Mouse (Mus musculus) midbrain, embryonic 13.5 days (tissue): Measurements from ENCODE around the gene Bckdk. TPM values are rescaled to one million over a fixed set of nuclear protein-coding genes. Genes with fewer than 3 reads are reported as not detected.
"Not testable (repeated sequence)": the region's sequence is repeated elsewhere in the genome, so short reads cannot be mapped to it uniquely, and the experiment has no call there.

Source experiments
- ATAC-seq: fragments of 200-750 bp; cut with Nextera tagmentation; 2 replicates; pipeline ENCODE4 v1.8.0; 2017; ENCODE audit warnings: mild to moderate bottlenecking, moderate TSS enrichment, moderate library complexity
- H3K27ac ChIP-seq: fragments of 300-500 bp; sonication (generic); 2 replicates; pipeline ENCODE4 v1.5.1; 2015; ENCODE audit warnings: inconsistent platforms, mild to moderate bottlenecking, moderate library complexity
- H3K27me3 ChIP-seq: fragments of 300-500 bp; sonication (generic); 2 replicates; pipeline ENCODE4 v1.6.1; 2015; ENCODE audit warnings: mild to moderate bottlenecking, inconsistent platforms
- H3K36me3 ChIP-seq: fragments of 300-500 bp; sonication (generic); 2 replicates; pipeline ENCODE4 v1.6.1; 2015; ENCODE audit warnings: mild to moderate bottlenecking, inconsistent platforms
- H3K4me1 ChIP-seq: fragments of 300-500 bp; sonication (generic); replicated peaks from 2 replicates; pipeline ENCODE4 v1.6.1; 2015; ENCODE audit warnings: inconsistent platforms
- H3K4me2 ChIP-seq: fragments of 300-500 bp; sonication (generic); replicated peaks from 2 replicates; pipeline ENCODE4 v1.6.1; 2015; ENCODE audit warnings: moderate library complexity, mild to moderate bottlenecking, inconsistent platforms
- H3K4me3 ChIP-seq: fragments of 300-500 bp; sonication (generic); replicated peaks from 2 replicates; pipeline ENCODE4 v1.5.1; 2015; ENCODE audit warnings: mild to moderate bottlenecking, inconsistent platforms
- H3K9ac ChIP-seq: fragments of 300-500 bp; sonication (generic); replicated peaks from 2 replicates; pipeline ENCODE4 v1.6.1; 2015; ENCODE audit warnings: mild to moderate bottlenecking, inconsistent platforms
- H3K9me3 ChIP-seq: fragments of 300-500 bp; sonication (generic); 2 replicates; pipeline ENCODE4 v1.6.1; 2016; ENCODE audit warnings: mild to moderate bottlenecking, inconsistent platforms
- WGBS: fragments of 180-500 bp; shearing (Covaris S2); methylation state at CpG from one replicate; pipeline ENCODE4 v1.1.7; 2015; 5-methylcytosine and 5-hydroxymethylcytosine counted together
- polyA plus RNA-seq: library from polyadenylated mRNA; unstranded; fragments of >200 nt; fragmentation: Nextera tagmentation; extraction: Ambion mirVana; gene quantifications from 2 replicates; pipeline ENCODE4 v1.2.1, GENCODE M21; 2015

Bckdk gene
- polyA plus RNA-seq, 1 experiment from 2014 or later = 74.8 TPM

DNA sequence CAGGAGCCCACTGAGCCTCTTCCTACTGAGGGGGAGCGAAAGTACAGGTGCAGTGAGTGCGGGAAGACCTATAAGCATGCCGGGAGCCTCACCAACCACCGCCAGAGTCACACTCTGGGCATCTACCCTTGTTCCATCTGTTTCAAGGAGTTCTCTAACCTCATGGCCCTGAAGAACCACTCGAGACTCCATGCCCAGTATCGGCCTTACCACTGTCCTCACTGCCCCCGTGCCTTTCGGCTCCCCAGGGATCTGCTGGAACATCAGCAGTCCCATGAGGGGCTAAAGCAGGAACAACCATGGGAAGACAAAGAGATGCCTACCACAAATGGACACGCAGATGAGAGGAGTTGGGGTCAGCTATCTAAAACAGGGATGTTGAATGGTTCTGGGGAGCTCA, 24.6 kb upstream of the Bckdk start:
- ATAC-seq = no peak
- no peak overlapping the region for H3K4me3 ChIP-seq
- no peaks in the 10 kb centered on the region for H3K27me3 ChIP-seq
- 94% methylated on average over 9 of the region's 9 CpGs for WGBS
- H3K36me3 ChIP-seq = peaks cover 64% of the 10 kb centered on the region
- no peaks in the 10 kb centered on the region for H3K9me3 ChIP-seq
- H3K4me2 ChIP-seq = no peak overlapping the region
- no peak overlapping the region for H3K9ac ChIP-seq
- peaks cover 38% of the 10 kb centered on the region for H3K4me1 ChIP-seq
- no peak overlapping the region for H3K27ac ChIP-seq

DNA sequence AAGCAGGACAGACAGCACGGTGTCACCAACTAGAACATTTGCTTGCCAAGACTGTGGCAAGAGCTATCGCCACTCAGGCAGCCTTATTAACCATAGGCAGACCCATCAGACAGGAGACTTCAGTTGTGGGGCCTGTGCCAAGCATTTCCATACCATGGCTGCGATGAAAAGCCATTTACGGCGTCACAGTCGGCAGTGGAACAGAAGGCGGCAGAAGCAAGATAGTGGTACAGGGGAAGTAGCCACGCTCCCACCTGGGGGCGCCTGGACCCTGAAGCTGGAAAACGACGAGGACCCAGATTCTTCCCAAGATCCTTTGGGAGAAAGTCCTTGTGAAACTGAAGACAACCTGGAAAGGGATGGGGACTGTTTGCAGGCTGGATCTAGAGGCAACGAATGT, 23.5 kb upstream of the Bckdk start:
- ATAC-seq = no peak

DNA sequence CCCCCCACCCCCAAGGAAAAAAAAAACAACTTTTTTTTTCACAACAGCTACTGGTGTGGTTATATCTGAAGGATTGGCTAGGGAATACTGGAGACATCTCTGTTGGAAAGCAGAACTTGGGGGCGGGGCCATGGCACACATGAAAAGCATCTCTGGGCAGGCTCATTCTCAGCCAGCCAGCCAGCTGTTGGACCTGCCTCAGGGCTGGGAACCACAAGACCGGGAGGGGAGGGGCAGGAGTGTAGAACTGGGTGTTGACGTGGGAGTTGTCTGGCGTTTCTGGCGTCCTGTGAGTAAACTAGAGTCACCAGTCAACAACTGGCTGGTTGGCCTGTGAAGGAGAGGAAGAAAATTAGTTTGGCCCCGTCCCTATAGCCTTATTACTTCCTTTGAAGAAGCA, 17.9 kb upstream of the Bckdk start:
- Histone ChIP-seq H3K27ac (no peak overlapping the region), H3K27me3 (no peaks in the 10 kb centered on the region), H3K9me3 (no peaks in the 10 kb centered on the region), H3K4me3 (no peak overlapping the region), H3K4me1 (peaks cover 43% of the 10 kb centered on the region), H3K36me3 (peaks cover 99% of the 10 kb centered on the region), H3K9ac (no peak overlapping the region; the same call in 1 of the 2 replicates), H3K4me2 (no peak overlapping the region)
- 78% methylated on average over 6 of the region's 6 CpGs for WGBS
- ATAC-seq = no peak

More for the DNA sequence above, 23.5 kb upstream of the Bckdk start:
- Histone ChIP-seq H3K36me3 (peaks cover 75% of the 10 kb centered on the region), H3K4me1 (peaks cover 45% of the 10 kb centered on the region), H3K27ac (no peak overlapping the region), H3K9me3 (no peaks in the 10 kb centered on the region), H3K27me3 (no peaks in the 10 kb centered on the region), H3K4me3 (no peak overlapping the region), H3K9ac (no peak overlapping the region), H3K4me2 (no peak overlapping the region)
- WGBS = 91% methylated on average over 12 of the region's 12 CpGs

DNA sequence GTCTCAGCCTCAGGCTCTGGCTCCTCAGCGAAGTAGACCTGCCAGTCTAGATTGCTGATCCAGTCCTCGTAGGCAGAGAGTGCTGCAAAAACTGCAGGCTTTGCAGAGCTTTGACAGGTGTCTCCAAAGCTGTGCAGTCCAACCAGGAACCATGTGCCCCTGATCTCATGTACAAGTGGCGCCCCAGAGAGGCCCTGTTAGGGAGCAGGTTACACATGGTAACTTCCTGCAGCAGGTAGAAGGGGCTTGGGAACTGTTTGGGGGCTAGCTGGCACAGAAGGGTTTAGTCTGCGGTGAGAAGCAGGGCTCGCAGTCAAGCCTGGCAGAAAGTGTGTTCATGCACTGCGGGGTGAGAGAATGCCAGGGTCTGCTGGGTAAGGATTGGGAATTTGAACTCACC, 17.3 kb upstream of the Bckdk start:
- H3K27me3 ChIP-seq = no peaks in the 10 kb centered on the region
- WGBS = 92% methylated on average over 6 of the region's 6 CpGs
- H3K36me3 ChIP-seq = peaks cover 93% of the 10 kb centered on the region
- H3K9ac ChIP-seq = no peak overlapping the region
- no peak overlapping the region for H3K27ac ChIP-seq
- ATAC-seq = no peak
- H3K4me2 ChIP-seq = no peak overlapping the region
- no peak overlapping the region for H3K4me3 ChIP-seq
- no peaks in the 10 kb centered on the region for H3K9me3 ChIP-seq
- H3K4me1 ChIP-seq = peaks cover 43% of the 10 kb centered on the region

DNA sequence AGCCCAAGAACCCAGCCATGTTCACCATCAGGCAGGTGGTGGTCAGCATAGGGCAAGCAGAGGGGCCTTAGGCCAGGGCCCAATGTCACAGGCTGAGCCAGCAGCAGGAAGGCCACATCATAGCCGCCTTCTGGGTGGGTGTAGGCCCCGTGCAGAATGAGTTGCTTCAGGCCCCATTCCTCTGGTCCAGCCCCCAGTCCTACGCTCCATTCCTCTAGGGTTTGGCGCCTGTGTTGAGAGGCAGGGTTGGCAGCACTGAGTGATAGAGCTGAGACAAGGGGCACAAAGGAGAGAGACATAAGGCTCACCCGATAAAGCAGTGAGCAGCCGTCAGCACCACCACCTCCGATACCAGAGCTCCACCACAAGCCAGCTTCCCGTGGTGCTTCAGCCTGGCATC, 16.7 kb upstream of the Bckdk start:
- Histone ChIP-seq H3K4me1 (peaks cover 43% of the 10 kb centered on the region), H3K27ac (no peak overlapping the region), H3K36me3 (peaks cover 87% of the 10 kb centered on the region), H3K9ac (no peak overlapping the region), H3K4me3 (no peak overlapping the region), H3K4me2 (no peak overlapping the region), H3K27me3 (no peaks in the 10 kb centered on the region), H3K9me3 (no peaks in the 10 kb centered on the region)
- ATAC-seq = no peak
- 88% methylated on average over 8 of the region's 8 CpGs for WGBS

DNA sequence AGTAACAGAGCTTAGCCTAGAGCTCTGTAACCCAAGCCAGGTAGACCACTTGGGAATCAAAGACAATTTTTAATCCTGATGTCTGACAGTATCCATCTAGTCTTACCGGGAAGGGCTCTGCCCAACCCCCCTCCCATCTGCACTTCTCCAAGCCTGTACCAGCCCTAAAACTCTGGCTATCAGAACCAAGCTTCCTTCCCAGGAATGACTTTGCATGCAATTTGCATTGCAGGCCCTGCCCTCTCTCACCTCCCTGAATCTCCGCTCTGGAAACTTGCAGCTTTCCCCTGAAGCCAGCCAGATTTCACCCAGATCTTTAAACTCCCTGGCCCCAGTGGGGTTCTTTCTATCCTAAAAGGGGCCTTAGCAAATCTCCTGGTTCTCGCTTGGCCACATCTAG, 16.1 kb upstream of the Bckdk start:
- H3K4me2 ChIP-seq = no peak overlapping the region
- no peak overlapping the region for H3K27ac ChIP-seq
- H3K4me1 ChIP-seq = peaks cover 40% of the 10 kb centered on the region
- no peak overlapping the region for H3K9ac ChIP-seq
- no peak overlapping the region for H3K4me3 ChIP-seq
- 81% methylated on average over 3 of the region's 3 CpGs for WGBS
- H3K36me3 ChIP-seq = peaks cover 84% of the 10 kb centered on the region
- no peak for ATAC-seq
- no peaks in the 10 kb centered on the region for H3K9me3 ChIP-seq
- no peaks in the 10 kb centered on the region for H3K27me3 ChIP-seq

DNA sequence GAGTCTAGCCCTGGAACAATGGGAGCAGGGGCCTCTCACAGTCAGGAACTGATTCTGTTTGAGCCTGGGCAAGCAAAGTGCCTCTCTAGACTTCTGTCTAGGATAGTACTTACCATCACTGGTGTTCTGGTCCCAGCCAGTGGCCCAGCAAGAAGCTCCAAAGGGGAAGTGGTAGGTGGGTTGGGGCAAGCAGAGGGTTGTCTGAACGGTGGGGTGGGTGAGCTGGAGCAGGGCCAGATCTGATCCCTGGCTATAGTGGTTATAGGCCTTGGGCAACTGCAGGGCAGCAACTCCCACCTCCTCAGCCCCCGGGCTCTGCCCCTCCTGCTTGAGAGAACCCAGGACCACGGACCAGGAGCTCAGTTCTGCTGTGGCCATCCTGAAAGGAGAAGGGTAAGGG, 15.1 kb upstream of the Bckdk start:
- Histone ChIP-seq H3K4me2 (no peak overlapping the region), H3K4me1 (peaks cover 29% of the 10 kb centered on the region), H3K4me3 (no peak overlapping the region), H3K27ac (no peak overlapping the region), H3K27me3 (no peaks in the 10 kb centered on the region), H3K9ac (no peak overlapping the region), H3K9me3 (no peaks in the 10 kb centered on the region), H3K36me3 (peaks cover 81% of the 10 kb centered on the region)
- no peak for ATAC-seq
- 84% methylated on average over 3 of the region's 3 CpGs for WGBS

DNA sequence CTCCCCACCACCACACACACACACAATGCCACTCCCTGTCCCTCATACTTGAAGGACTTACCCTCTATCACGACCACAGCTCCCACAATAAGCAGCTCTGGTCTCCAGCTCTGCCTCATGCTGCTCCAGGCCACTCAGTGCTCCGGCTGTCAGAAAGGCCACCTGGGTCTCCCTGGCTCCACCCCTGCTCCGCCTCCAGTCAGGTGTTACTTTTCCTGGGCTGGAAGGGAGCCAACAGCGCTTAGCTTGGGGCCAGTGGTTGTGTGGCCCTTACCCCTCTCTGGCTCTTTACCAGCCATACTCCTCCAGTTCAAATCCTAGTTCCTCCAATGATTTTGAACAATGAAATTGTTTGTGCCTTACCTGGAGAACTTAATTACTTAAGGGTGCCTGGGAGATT, 13.1 kb upstream of the Bckdk start, which contains the start of gene Prss53:
Gene Prss53 (minus strand): TSS at position 173 of the 400 bp plus-strand sequence.
- ATAC-seq = no peak

DNA sequence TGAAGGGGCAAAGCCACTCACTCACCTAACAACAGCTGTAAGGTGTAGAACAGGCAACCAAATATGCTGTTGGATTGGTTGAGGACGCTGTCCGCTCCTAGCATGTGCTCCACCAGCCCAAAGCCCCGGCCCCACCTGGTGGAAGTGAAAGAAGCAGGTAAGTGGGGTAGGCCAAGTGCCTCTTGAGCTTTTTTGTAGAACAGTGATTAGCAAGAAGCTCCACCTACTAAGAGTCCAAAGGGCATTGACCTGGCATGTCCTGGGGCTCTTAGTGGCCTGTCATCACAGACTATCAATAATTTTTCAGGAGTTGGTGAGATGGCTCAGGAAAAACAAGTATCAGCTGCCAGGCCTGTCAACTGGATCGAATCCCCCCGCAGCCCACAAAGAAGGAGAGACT, 9.4 kb upstream of the Bckdk start:
- Histone ChIP-seq H3K36me3 (peaks cover 24% of the 10 kb centered on the region), H3K9me3 (no peaks in the 10 kb centered on the region), H3K4me2 (peak overlapping the region; percentile 76), H3K9ac (peak overlapping the region; percentile 73), H3K27ac (no peak overlapping the region), H3K27me3 (0 out of 2 replicates have a peak, but pooled peaks cover 3% of the 10 kb centered on the region), H3K4me1 (peaks cover 10% of the 10 kb centered on the region), H3K4me3 (peak overlapping the region; percentile 59)
- ATAC-seq = no peak
- 90% methylated on average over 5 of the region's 5 CpGs for WGBS

More for the DNA sequence above, 13.1 kb upstream of the Bckdk start, which contains the start of gene Prss53:
- no peak within 1 kb of the TSS for H3K27ac ChIP-seq
- H3K27me3 ChIP-seq = no peaks in the 10 kb centered on the region
- H3K36me3 ChIP-seq = peaks cover 61% of the 10 kb centered on the region
- H3K9me3 ChIP-seq = no peaks in the 10 kb centered on the region
- no peak within 1 kb of the TSS for H3K9ac ChIP-seq
- no peak within 1 kb of the TSS for H3K4me2 ChIP-seq
- 41% methylated on average over 4 of the region's 4 CpGs for WGBS
- H3K4me1 ChIP-seq = peaks cover 21% of the 10 kb centered on the region
- no peak within 1 kb of the TSS for H3K4me3 ChIP-seq

DNA sequence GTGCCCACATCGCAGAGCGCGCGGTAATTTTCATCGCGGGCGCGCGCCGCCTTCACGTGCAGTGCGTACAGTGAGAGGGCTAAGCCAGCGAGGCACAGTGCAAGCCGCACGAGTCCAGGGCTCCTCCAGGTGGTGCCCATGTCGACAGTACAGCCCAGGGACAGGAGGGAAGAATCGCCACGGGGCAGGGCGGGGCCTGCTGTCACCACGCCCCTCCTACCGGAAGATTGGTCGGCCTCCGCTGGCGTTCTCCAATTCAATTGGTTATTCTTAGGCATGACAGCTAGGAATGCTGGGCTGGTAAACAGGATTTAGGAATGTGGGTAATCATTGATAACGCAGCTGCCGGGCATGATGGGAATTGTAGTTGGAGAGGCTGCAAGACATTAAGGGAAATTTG, 8.4 kb upstream of the Bckdk start, which contains the start of the genes Gm21974 and Vkorc1:
Gene Gm21974 (minus strand): TSS at position 13 of the 400 bp plus-strand sequence.
Gene Vkorc1 (minus strand): TSS at position 176 of the 400 bp plus-strand sequence.
- peak within 1 kb of the TSS; percentile 73 for H3K9ac ChIP-seq
- peak within 1 kb of the TSS; percentile 59 for H3K4me3 ChIP-seq
- WGBS = under 1% methylated on average over 26 of the region's 26 CpGs
- peaks cover 15% of the 10 kb centered on the region for H3K36me3 ChIP-seq
- H3K9me3 ChIP-seq = no peaks in the 10 kb centered on the region
- H3K4me2 ChIP-seq = peak within 1 kb of the TSS; percentile 76
- H3K4me1 ChIP-seq = peaks cover 10% of the 10 kb centered on the region
- 0 out of 2 replicates have a peak, but pooled peaks cover 5% of the 10 kb centered on the region for H3K27me3 ChIP-seq
- H3K27ac ChIP-seq = peak within 1 kb of the TSS; percentile 76
- ATAC-seq = peak; percentile 99

DNA sequence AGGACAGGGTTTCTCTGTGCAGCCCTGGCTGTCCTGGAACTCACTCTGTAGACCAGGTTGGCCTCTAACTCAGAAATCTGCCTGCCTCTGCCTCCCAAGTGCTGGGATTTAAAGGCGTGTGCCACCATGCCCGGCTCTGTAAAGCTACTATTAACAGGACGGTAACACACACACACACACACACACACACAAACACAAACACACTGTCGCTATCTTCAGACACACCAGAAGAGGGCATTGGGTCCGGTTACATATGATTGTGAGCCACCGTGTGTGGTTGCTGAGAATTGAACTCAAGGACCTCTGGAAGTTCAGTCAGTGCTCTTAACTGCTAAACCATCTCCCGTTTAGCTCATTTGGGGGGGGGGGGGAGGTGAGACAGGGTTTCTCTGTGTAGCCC, 8.0 kb upstream of the Bckdk start:
- peak overlapping the region; percentile 59; the same call in 1 of the 2 replicates for H3K4me3 ChIP-seq
- H3K9me3 ChIP-seq, H3K27me3 ChIP-seq, H3K9ac ChIP-seq, H3K27ac ChIP-seq: not testable (repeated sequence)
- ATAC-seq = peak; percentile 51
- peaks cover 10% of the 10 kb centered on the region for H3K4me1 ChIP-seq
- WGBS = 73% methylated on average over 7 of the region's 7 CpGs
- H3K36me3 ChIP-seq = peaks cover 10% of the 10 kb centered on the region
- H3K4me2 ChIP-seq = peak overlapping the region; percentile 76

DNA sequence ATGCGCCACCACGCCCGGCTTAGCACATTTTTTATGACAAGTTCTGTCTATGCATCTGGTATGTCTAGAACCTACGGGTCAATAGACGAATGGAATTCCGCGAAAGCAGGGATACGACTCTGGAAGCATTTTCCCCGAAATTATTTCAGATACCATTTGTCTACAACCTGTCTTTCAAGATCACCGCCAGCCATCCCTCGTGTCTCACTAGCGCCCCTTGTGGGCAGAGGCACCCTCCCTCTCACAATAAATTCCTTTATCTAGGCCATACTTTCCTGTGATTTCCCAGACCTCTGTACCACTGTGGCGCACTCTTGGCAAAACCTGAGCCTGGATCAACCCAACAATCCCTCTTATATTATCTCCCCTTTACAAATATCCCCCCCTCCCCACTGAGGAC, 7.5 kb upstream of the Bckdk start:
- H3K4me3 ChIP-seq = no peak overlapping the region
- no peaks in the 10 kb centered on the region for H3K9me3 ChIP-seq
- 0 out of 2 replicates have a peak, but pooled peaks cover 5% of the 10 kb centered on the region for H3K27me3 ChIP-seq
- peaks cover 10% of the 10 kb centered on the region for H3K4me1 ChIP-seq
- H3K9ac ChIP-seq = no peak overlapping the region
- WGBS = 58% methylated on average over 13 of the region's 13 CpGs
- H3K4me2 ChIP-seq = no peak overlapping the region
- H3K27ac ChIP-seq = no peak overlapping the region
- peaks cover 10% of the 10 kb centered on the region for H3K36me3 ChIP-seq
- ATAC-seq = no peak

DNA sequence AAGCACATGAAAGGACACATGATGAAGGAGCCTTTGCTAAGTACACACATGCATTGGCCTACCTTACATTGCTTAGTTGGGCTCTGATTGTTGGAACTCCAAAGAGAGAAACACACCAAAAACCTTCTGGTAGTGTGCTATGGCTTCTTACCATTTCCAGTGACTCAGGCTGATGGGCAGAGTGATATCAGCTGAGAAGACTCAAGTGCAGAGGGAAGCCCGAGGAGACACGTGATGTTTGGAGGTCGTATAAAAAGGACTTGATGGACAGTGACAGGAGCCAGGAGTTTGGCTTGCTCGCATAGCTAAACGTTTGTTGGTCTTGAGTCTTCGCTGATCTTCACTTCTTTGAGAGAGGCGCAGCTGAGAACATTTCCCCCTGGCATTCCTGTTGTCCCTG, 6.3 kb upstream of the Bckdk start:
- H3K9me3 ChIP-seq = no peaks in the 10 kb centered on the region
- peaks cover 10% of the 10 kb centered on the region for H3K36me3 ChIP-seq
- no peak overlapping the region for H3K4me2 ChIP-seq
- no peak overlapping the region for H3K27ac ChIP-seq
- H3K27me3 ChIP-seq = 0 out of 2 replicates have a peak, but pooled peaks cover 5% of the 10 kb centered on the region
- no peak overlapping the region for H3K4me3 ChIP-seq
- H3K9ac ChIP-seq = no peak overlapping the region
- 88% methylated on average over 7 of the region's 7 CpGs for WGBS
- H3K4me1 ChIP-seq = peaks cover 10% of the 10 kb centered on the region
- ATAC-seq = no peak
